Mouse (Mus musculus) embryo, embryonic 11.5 days (tissue): ENCODE results near the gene Camkmt.

Source experiments
- DNase-seq: peaks from one replicate; pipeline ENCODE4 v3.0.0-alpha.2; 2012; ENCODE audit warnings: low read depth, low spot score

The Camkmt gene

DNA sequence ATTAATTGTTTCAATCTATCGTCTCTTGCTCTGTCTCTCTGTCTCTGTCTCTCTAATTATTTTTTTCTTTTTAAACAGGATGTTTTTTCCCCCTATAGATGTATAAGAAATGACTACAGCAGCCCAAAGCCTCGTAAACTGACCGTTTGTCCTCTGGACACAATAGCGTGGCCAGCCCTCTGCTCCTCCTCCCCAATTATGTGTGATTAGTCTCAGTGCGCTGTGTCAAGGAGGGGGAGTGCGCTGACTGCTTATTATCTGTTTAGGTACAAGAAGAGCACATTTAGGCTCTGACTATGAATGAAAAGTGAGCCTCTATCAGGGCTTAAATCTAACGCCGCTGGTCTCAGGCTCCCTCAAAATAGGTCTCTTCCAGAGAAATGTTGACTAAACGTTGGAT, 368.2 kb downstream of the Camkmt start:
- DNase-seq = no peak

DNA sequence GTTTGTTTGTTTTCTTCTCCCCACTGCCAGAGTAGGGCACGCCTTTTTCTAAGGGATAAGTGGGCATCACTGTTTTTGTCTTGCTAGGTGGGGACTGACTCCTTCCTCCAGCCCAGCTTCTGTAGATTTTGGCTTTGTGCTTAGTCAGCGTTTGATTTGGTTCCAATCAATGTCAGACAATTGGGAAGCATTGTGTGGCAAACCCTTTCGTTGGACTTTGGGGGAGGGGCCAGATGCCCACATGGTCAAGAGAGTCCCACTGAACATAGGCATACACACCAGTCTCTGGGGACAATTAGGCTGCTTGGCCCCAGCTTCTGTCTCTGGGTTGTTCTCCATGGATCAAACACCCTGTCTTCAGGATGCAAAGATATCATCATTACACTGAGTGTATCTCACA, 371.2 kb downstream of the Camkmt start:
- no peak for DNase-seq

DNA sequence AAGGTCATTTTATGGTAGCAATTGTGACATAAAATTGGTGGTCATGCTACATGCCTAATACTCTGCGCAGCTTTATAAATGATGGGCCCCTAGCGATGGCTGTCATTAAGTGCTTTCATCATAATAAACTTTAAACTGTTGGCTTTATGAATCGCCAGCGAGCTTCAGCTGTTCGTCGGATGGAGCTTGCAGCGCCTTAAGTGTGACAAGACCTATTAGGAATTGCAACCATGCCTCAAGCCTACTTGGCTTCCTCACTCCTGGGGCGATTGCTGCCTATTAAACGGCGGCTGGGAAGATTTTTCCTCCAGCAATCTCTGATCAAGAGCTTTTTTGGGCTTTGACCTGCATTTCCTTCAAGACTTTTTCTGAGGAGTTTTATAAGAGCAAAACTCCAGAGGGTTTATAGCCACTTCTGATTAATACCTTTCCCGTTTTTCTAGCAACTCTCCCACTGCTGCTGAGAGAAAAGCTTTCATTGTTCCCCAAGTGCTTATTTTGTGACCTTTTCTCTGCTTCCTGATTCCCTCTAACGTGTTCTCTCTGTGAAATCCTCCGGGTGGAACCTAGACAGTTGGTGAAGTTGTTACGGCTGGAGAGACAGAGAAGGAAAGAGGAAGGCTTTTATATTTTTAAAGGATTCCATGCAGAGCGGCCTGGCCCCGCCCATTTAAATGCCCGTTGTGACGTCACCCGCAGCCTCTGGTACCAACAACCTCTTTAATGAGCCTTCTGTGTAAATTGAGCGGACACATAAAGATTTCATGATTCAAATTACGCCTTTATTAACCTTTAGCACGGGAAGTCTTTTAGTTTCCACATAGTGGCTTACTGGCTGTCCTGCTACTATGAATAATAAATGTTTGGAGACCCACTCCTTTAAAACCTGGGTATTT, 373.4 kb downstream of the Camkmt start:
- no peak for DNase-seq

DNA sequence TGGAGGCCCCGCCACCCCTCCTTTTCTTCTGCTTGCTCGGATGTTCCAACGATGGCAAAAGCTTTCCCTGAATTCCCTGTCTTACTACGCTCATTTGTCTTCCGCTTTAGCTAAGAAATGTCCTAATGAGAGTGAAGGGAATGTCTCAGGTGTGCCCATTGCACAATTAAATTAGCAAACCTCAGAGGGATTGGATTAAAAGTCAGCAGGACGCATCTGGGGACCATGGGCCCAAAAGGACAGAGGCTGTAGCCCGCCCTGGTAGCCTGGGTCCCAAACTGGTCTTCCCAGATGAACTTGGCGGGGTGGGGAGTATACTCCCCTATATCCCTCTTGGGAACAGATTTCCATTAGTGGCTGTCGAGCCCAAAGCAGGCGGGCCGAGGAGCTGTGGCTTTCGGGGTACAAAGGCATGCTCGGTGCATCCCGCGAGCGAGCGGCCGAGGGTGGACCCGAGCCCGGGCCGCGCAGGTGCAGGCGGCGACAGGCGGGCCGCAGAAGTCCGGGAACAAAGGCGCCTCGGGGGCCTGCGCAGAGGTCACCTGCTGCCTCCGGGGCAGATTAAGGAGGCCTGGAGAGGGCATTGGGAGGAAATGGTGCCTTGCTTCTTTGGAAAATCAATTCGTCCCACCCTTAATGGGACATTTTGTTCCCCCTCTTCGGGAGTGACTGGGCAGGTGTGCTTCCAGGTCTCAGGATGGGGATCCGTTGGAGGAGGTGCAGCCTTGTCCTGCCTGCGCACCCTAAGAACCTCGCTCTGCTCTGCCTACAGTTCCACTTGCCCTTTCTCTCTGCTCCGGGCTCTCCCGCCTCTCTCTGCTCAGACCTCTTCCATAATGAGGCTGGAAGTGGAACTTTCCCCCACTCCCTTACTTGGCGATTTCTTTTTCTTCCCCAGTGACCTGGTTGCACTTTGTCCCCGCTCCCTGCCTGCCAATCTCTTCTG, 374.4 kb downstream of the Camkmt start:
- DNase-seq = no peak

DNA sequence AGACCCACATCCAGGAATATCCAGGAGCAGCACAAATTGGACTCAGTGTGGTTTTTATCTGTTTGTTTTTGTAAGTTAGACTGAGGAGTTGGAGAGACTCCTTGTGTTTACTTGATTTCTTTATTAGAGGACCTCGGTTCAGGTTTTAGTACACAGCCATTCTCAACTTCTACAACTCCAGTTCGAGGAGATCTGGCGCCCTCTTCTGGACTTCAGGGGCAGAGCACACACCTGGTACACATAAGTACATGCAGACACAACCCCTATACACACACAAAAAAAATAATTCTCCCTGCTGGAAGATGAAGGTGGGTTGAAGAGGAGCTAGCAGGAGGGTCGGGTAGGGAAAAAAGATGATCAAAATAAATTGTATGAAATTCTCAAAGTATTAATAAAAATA, 379.4 kb downstream of the Camkmt start:
- DNase-seq = no peak

DNA sequence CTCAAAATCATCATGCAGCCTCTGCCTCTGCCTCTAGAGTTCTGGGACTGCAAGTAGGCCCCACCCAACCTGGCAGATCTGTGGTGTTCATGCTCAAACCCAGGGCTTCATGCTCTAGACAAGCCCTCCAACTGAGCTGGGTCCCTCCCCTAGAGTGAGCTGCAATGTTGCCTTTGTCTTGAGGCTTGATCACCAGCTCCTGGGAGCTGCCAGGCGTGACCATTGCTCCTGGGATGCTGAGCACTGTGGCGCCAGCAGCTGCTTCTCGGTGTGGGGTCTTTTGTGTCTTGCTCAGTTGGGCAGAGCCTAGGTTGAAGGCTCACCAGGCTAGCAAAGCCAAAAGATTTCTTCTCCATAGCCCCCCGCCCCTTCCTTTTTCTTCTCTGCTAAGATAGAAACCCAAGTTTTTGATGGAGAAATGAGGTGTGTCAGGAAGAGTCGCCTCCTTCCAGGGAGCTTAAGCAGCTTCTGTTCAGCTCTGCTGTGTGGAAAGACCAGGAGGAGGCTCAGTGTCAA, 382.4 kb downstream of the Camkmt start:
- DNase-seq = no peak

DNA sequence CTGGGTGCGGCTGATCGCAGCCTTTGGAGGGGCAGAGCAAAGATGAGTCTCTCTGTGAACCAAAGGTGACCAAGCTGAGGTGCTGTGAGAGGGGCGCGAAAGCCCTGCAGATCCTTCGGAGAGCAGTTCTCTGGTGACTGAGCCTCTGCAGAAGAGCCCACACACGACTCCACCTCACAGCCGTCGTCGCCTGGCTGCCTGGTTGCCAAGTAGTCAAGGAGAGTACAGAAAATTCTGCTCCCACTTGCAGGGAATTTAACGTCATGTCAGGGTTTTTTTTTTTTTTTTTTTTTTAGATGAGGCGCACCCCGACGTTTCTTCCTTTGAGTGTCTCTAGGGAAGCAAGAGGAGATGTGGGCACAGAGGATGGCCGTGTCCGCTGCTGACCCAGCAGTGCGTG, 382.9 kb downstream of the Camkmt start:
- DNase-seq = no peak

DNA sequence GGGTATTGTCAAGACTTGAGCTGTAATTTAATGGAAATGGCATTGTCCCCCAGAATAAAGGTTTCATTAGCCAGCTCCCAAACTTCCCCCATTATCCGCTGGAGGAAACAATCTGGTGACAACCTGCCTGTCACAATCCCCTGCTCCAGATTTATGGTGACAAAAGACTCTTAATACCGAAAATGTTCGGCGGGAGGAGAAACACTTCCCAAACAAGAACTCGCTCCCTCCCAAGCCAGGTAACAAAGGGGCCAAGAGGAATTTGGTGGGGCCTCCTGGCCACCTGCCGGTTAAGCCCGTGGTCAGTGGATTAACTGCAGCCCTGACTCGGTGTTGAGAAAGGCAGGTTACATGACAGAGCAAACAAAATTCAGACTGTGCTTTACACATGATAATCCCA, 383.5 kb downstream of the Camkmt start:
- DNase-seq = no peak

DNA sequence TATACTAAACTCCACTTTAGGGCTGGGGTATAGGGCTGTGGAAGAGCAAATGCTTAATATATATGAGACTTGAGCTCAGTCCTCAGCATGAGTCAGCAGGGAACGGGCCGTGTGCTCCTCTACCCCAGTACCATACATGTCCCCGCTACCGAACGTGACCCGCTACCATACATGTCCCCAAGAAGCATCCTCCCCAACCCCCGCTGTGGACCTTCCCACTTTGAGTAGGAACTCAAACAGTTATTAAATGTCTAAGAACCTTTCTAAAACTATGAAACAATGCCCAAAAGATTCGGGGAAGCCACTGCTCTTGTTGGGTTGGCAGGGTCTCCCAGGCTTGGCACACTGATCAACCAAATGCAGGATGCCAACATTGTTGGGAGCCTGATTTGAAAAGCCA, 390.9 kb downstream of the Camkmt start:
- DNase-seq = no peak

DNA sequence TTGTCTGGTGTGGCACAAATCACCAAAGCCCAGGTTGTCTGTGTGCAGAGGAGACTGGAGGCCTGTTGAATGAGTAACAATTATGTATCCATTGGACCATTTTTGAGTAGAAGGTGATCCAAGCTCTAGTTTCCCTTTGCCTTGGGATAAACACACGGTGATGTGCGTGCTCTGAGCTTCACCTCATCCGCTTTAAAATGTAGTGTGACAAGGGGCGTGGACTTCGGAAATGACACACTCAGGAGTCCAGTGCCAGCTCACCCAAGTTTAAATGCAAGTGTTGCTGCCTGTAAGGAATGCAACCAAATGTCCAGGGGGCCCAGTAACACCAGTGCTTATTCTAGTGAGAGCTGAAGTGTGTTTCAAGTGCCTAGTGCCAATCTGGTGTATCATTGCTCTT, 392.7 kb downstream of the Camkmt start:
- DNase-seq = no peak

DNA sequence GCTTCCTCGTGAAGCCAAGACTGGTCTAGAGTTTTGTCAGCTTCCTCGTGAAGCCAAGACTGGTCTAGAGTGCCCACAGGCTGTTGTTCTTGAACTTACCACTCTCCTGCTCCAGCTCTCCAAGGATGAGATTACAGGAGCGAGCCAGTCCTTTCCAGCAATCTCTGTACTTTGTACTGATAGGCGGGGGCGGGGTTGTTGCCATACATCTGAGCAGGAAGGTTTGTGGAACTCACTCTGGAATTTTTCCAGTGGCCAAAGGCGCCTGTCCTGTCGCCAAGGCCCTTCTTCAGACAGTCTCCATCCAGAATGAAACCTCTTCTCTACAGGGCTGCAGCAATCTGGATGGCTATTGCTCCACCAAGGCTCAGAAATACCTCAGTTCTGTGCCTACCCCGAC, 393.7 kb downstream of the Camkmt start:
- no peak for DNase-seq

DNA sequence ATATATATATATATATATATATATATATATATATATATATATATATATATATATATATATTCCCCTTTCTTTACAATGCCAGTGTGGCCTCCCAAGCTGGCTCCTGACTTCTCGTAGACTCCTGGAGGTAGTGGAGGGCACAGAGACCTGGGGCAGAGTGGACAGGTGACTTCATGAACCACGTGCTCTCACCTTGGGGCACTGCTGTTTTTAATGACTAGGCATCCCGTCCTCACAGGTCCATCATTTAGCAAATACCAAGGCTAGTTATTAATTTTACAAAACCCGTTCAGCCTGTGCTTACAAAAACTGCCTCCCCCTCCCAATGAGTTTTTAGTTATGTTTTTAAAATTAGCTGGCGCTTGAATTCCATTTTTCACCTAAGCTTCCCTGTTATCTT, 394.2 kb downstream of the Camkmt start:
- no peak for DNase-seq

DNA sequence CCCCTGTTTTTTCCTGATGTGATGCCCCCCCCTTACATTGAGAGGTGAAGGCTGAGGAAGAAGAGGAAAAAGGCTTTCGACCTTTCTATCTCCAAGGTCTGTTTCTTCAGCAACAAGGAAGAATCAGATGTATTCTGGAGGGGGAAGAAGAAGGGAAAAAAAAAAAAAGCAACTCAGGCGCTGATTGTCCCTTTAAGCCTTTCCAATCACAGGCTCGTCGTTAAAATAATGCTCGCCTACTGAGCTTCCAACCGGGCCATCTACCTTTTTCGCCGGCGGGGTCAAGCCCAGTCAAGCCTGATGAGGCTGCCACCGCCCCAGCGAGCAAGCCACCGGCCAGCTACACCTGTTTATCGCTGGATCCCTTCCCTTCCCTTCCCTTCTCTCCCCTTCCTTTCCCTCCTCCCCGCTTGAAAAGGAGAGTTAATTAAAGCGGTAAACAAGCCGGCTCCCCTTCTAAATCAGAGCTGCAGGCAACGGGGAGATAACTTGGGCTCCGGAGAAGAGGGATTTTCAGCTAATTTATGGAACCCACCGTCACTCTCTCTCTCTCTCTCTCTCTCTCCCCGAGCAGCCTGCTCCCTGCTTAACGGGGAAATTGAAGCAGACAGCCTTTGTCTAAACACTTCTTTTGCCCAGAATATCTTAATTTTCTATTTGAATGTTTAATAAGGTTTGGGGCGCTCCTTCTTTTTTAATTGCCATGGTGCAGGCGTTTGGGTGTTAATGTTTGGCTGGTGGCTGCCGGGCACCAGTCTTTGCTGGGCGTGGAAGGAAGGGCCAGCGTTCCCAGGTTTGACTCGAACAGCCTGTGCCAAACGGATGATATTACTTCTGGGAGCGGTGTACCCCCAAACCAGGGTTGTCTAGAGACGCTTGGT, 395.0 kb downstream of the Camkmt start:
- DNase-seq = no peak

DNA sequence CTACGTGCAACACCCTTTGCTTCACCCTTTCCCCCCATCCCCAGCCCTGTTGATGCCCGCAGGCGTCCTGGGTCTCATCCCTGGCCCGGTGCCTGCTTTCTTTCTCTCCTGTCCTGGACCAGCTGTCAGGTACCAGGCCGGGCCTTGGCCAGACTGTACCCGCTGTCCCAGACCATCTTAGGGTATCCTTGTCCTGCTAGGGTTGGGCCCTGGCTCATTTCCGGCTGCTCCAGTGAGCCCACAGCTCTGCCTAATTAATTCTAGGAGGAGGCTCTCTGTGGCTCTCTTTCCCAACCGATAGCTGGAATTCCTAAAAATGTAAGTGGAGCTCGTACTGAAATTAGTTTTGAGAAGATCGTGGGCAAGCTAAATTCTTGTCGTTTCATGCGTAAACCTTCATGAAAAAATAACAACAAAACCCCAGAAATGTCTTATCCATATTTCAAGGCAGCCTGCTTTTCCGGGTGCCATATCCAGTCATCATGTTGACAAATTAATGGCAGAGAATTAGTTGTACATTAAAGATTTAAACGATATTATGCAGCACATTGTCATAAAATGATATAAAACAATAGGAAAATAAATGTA, 395.7 kb downstream of the Camkmt start:
- DNase-seq = no peak

DNA sequence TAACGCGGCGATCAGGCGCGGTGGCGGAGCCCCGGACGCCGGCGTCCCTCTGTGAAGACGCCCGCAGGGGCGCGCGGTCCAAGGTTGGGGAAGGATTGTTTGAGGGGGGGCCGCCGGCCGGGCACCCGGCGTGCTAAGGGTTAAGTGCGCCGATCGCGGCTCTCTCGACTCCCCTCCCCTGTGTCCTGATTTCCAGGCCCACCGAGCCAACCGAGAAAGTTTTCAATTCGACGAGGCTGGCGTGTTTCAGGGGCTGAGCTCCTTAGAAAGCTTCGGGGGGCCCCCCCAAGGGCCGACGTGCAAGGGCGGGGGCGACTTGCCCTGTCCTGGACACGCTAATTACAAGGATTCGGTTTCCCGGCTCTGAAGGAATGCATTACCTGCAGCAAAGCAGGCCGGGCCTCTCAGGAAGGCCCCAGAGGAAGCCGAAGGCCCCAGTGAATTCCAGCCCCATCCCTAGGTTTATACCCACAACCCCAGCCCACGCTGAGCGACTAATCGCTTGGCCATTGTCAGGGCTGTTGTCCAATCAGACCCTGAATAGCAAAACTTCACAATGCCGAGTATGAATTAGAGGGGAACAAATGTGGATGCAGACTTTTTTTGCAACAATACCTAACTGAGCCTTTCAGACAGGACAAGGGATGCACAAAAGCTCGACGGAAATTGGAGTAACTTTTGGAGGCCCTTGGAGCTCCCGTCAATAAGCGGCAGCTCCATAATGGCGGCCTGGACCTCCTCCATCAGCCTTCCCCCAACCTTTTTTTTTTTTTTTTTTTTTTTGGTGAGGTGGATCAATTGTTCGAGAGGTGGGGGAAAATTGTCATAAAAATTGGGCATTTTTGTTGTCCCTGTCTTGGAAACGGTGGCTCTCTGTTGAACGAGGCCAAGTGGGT, 396.5 kb downstream of the Camkmt start:
- DNase-seq = no peak

DNA sequence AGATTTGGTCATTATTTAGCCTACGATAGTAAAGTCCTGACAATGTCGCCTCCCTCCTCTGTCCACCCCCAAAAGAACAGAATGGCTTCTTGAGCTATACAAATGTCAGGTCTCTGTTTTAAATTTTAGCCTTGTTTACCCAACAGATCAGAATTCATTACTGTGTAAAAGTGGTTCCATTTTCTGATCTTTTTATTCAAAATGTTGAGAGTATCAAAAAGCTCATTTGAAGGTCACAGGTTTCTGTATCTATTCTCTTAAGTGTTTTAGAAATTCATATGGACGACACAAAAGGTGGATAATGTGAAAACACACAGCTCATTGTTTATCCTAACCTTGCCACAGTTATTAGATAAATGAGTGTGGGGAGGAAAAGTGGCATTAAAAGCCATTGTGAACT, 397.2 kb downstream of the Camkmt start:
- DNase-seq = no peak

DNA sequence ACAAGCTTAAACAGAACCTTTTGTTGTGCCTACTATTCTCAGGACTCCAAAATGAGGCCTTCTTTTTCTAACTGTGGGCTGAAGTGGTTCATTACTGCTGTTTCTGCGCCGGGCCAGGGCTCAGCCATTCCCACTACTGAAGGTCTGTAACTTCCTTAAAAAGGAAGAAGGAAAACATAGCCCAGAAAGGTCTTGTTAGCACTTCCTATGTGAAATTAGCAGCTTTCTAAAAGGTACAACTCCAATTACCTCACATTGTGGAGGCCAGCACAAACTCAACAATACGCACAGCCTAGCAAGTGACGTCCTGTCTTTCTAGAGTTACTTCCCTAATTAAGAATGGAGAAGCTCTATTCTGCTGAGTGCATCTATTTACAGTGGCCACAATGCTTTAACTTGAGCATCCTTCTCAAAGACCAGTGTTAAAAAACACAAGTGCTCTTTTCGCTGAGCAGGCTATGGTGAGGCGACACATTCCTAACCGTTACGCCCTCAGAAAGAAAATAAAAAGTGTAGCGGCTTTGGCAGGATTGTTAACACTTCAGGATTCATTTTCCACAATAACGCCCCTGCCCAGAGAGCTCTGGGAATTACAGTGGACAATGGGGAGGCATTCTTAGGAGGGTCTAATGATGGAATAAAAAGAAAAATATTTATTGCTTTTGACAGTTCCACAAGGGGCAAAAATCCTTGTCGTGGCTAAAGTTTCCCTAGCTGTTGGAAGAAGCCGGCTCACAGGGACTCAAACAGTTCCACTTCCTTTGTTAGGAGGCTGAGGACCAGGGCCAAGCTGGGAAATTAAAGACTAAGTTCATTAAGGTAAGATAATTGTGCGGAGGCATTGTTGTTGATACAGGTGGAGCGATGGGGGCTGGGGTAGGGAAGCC, 398.5 kb downstream of the Camkmt start:
- no peak for DNase-seq

DNA sequence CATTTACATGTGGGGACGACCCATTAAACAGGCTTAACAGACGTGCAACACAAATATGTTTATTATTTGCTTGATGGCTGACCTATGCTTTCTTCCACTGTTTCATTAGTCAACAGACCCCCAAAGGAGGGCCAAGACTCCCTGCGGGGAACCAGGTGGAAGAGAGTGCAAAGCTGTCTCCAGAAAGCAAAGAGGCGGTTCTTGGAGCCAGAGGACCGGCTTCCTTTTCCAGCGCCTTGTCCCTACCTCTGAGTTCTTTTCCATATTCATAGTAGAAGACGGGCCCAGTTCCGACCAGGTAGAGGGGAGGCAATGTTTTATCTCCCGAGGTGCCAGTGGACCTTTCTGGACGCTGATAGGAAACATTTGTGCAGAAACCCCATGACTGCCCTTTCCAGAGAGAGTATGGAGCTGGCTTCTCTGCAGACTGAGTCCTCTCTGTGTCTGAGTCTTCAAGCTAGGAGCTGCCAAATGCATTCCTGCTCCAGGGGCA, 399.2 kb downstream of the Camkmt start:
- DNase-seq = no peak

DNA sequence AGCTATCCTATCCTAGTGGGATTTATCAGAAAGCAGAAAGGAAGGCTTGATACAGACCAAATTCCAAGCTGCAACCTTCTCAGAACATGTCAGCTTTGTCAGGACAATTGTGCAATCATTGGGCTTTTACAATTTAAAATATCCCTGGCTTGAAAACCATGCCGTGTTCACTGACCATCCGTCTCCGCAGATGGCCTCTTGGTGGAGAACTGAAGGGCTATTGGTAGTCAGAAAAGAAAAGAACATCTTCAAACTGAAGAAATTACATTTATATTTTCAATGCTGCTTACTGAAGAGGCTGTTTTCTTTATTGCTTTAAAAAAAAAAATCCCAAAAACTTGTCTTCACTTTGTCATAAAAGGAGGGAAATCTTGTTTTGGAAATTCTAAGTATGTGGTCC, 401.1 kb downstream of the Camkmt start:
- DNase-seq = no peak
